Mouse (Mus musculus) left cerebral cortex, postnatal 14 days (tissue): Measurements from ENCODE around the gene Smg7. TPM values are rescaled to one million over a fixed set of nuclear protein-coding genes. Genes with fewer than 3 reads are reported as not detected.

ENCODE experiments used
- DNase-seq, 2 experiments: peaks; one replicate each; pipeline ENCODE4 v3.0.0; 2021 to 2022; ENCODE audit warnings: low spot score in 2 of 2, mixed read lengths in 1 of 2
- intact Hi-C: fragments of 180-260 bp; cut with DNase I; formaldehyde crosslinking; loops from one replicate; pipeline ENCODE4 v1.15.1; 2025
- total RNA-seq, 2 experiments: library from RNA; stranded (reverse); gene quantifications; 2 replicates each; pipeline ENCODE4 v1.2.3; 2021

Smg7 gene
- total RNA-seq, 2 experiments from 2014 or later: 81.4 to 89.8 TPM

DNA sequence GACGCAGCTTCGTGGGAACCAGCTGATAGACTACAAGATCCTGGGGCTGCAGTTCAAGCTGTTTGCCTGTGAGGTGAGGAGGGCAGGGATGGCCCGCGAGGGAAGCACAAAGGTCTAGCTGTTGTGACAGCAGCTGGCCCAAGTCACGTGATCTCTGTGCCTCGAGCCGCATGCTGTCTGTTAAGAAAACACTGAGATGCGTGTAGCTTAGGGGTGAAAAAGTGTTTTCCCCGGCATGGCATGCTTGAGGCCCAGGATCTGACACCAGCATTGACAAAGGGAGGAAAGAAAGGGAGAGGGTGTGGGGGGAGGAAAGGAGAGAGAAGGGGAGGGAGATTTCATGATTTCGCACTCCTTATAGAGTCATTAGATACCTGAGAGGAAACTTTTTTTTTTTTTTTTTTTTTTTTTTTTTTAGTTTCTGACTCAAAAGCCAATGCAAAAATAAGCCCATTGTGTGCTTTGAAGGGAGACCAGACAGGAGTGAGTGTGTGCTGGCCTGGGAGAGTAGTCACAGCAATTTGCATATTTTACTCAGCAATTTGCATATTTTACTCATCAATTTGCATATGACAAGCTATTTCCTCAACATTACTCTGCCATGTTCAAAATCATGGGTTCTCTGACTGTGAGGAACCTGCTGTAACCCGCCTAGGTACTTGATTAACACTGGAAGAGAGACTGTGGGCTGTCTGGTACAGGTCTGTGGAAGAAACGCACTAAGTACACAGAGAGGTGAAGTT, 85.2 kb downstream of the Smg7 start:
- intact Hi-C loops: no loop called here
- DNase-seq: peak in 1 of 2 experiments; percentile 54

DNA sequence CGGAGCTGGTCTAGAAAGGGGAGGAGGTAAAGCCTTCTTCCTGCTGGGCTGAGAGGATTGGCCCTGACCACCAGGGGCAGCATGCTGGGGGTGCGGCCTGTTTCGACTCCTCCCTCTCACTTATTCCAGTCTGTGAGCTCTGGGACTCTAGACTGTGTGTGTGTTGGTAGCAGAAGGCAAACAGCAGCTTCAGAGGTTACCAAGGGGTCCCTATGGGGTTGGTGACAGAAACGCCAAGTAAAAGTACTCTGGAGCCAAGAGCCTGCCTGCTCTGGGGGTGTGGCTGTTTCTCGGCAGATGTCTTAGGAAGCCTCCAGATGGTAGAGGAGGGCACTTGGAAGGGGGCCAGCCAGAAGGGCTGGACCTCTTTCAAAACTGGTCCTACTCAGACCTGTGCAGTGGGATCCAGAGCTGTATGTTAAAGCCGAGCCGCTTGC, 87.2 kb downstream of the Smg7 start:
- DNase-seq: no peak
- intact Hi-C loops: no loop called here

DNA sequence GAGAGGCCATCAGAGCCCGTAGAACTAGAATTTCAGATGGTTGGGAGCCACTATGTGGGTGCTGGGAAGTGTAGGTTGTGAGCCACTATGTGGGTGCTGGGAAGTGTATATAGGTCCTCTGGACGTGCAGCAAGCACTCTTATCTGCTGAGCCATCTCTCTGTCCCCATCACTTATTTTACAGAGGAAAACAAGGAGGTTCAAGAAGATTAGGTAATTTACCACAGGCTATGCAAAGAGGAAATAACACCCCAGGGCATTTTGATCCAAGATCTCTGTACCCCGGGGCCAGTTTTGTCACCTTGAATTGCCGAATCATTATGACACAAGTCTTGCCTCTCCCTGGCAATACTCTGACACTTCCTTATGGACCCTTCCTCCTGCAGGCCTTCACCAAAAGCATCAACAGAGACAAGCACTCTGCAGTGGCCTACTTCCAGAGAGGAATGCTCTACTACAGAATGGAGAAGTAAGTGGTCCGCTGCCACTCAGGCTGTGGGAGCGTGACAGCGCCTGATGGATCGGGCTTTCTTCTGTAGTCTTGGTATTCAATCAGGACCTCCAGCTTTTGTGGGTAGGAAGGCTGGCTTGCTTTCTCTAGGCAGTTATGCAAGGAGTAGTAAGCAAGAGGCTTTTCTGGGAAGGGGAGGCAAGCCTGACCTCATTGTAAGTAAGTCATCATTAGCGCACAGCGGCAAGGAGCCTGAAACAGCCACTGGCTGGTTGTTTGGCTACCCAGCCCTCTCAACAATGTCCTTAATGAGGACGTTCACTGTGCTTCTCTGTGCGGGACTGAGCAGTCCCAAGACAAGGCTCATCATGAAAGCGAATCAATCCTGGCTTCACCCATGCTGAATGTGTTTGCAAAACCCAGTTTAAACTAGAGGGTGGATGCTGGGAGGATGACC, 91.7 kb downstream of the Smg7 start:
- DNase-seq: no peak
- intact Hi-C loops: no loop called here

DNA sequence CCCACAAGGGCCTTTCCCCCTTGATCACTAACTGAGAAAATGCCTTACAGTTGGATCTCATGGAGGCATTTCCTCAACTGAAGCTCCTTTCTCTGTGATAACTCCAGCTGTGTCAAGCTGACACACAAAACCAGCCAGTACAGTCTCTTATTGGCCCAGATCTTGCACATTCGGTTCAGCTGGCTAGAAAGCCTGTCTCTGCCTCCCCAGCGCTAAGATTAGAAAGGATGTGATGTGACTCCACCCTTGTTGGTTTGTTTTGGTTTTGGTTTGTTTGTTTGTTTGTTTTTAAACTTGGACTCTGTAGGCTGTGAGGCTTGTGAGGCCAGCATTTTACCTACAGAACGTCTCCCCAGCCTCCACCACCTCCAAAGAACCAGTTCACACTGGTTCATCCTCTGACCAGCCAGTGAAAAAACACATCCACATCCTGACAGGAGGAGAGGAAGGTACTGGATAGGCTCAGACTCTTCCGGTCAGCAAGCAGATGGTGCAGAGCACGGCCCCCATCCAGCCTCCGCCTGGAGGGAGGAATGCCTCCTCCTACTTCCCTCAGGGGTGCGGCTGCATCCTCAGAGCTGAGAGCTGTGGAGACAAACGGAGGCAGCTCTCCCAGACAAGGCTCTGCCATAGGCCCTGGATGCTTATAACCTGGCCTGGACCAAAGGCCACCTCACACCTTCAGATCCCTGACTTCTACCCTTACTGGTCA, 92.7 kb downstream of the Smg7 start:
- intact Hi-C loops: no loop called here
- DNase-seq: no peak

DNA sequence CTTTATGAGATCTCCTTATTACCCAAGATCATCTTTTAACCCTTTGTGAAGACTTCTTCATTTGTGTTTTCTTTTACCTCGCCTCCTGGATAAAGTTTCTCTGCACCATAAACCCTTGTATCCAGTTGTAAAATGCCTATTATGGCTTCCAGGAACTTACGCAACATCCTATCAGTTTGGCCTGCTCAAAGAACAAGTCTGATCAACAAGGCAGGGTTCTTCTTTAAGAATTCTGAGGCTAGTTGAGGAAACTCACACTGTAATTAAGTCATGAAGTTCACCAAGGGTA, 94.1 kb downstream of the Smg7 start:
- intact Hi-C loops: no loop called here
- DNase-seq: no peak

DNA sequence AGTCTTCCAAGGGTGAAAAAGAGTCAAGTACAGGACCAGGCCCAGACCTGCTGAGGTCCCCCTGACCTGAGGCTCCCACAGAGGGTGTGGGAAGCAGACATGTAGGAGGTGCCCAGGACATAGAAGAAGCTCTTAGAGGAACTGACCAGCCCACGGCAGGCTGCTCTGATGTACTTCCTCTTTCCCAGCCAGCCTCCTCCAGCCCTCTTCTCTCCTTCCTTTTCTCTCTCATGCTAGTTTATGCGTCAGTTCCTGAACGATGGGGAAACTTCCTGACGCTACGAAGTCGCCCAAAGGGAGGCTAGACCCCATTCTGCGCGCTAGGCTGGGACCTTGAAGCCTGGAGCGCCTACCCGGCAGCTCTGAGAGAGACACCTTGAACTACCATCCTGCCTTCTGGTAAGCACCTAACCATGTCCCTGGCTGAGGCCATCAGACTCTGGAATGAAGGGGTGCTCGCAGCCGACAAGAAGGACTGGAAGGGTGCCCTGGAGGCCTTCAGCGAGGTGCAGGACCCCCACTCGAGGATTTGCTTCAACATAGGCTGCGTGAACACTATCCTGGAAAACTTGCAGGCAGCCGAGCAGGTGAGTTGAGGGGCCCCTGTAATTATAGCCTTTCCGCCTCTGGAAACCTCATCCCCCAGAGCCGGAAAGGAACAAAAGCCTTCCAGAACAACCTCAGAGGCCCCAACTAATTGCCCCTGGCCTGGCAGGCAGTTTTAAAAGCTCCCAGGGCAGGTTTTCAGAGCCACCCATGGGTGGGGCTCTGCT, 94.6 kb downstream of the Smg7 start:
- intact Hi-C loops: no loop called here
- no peak for DNase-seq

DNA sequence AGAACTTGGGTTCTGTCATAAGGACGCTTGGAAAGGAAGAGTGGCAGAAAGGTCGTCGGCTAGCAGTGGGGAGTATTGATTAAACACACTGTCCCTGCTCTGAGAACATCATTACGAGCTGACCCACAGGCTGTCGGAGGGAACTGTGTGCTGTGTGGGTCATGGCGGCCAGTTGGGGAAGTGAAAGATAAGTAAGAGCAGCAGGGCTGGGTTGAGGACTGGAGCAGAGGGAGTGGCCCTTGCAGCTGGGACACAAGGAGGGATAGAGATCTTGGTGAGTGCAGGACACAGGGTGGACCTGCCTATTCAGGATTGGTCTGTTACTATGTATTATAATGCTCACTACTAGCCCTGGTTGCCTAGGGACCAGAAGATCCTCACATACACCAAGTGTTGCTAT, 97.5 kb downstream of the Smg7 start:
- DNase-seq: no peak
- intact Hi-C loops: no loop called here

DNA sequence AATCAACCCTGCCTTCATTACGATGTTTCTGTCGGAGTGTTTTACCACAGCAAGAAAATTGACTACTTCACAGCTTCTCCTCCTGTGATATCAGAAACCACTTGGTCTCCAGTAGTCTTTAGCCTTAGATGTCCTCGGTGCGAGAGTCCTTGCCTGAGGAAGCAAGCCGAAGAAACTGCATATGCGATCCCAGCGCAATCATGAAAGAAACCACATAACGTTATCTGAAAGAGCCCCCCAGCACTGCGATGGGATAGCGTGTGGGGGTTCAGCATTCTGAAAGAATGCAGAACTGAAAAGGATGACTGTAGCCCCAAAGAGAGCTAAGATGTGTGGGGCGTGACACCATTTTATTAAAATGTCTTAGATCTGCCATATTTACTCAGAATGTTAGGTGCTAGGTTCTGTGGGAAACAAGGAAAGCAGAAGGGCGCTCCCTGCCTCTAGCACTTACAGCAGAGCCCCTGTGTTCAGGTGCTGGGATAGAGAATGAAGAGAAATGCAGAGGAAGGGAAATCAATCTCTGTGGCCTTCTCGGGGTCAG, 101.7 kb downstream of the Smg7 start:
- intact Hi-C loops: no loop called here
- no peak for DNase-seq

DNA sequence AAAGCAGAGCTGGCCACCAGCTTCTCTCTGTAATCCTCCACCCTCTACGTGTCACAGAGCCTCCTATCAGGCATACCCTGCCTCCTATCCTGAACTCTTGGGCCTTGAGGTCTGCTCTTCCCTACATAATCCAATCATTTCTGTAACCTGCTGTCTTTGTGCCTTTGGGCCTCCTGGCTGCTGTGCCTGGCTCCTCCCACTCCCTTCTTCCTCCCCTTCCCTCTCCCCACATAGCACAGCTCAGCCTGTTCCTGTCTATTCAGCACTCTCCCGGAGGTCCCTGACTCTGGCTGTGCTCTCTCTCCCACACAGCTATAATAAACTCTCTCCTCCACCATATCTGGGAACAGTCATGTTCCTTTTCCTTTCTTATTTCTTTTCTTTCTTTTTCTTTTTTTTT, 102.5 kb downstream of the Smg7 start, which contains the start of gene Ncf2:
TSS of gene Ncf2 (plus strand) at position 298 of the 400 bp plus-strand sequence.
- intact Hi-C loops: no loop called here
- DNase-seq: peak in 1 of 2 experiments; percentile 20

DNA sequence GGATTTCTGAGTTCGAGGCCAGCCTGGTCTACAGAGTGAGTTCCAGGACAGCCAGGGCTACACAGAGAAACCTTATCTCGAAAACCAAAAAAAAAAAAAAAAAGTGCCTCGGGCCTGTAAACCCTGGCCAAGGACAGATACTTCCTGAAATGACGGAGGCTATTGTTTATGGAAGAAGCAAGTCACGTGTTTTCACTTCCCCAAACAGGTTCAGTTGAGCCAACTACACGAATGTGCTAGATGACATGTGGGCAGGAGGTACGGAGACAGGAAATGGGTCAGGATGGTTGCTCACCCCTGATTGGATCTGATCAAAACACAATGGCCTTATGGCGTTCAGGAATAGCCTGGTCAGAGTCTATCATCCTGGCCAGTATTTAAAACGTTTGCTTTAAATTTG, 104.3 kb downstream of the Smg7 start:
- intact Hi-C loops: no loop called here
- no peak for DNase-seq

DNA sequence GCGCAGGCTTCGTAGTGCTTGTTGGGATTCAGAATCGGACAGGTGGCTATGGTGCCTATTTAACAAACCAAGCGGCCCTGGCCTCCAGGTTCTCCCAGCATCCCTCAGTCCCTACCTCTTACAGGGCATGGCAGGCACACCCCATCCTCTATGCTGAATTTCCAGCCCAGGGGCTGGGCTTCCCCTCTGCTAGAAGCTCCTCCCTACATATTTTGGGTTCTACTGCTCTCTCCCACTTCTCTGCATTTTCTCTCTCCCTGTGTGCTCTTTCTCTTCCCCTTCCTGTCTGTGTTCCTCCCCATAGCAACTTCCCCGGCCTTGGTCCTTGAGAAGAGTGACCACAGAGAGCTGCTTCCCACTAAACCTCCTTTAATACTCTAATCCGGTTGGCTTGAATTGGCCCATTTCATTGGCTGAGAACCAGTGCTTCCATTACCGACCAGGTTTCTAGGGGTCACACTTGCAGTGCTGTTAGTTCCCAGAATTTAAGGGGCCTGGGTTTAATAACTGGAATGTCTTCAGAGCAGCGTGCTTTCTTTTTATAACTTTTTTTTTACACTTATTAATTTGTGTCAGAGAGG, 105.7 kb downstream of the Smg7 start:
- no peak for DNase-seq
- intact Hi-C loops: no loop called here

DNA sequence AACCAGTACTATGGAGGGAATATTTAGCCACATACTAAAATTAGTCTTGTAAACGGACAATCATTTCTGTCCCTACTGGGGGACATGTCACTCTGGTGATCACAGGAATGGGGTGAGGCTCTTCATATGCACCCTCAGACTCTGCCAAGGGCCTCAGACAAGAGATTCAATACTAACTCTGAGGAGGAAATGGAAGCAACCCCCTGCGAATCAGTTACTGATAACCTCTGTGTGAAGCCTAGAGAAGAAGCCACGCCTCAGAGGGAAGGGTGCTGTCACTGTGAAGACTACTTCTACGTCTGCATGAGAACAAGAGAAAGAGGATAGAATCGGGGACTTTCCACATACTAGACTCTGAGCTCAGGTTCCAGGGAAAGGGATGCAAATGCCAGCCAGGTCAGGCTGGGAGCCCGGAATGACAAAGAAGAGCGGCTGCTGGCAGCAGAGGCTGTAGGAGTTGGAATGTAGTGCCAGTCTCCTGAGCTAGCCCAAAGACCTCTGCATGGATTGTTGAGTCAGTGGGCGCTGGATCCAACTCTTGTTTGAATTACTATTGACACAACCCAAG, 106.7 kb downstream of the Smg7 start:
- intact Hi-C loops: no loop called here
- DNase-seq: no peak

DNA sequence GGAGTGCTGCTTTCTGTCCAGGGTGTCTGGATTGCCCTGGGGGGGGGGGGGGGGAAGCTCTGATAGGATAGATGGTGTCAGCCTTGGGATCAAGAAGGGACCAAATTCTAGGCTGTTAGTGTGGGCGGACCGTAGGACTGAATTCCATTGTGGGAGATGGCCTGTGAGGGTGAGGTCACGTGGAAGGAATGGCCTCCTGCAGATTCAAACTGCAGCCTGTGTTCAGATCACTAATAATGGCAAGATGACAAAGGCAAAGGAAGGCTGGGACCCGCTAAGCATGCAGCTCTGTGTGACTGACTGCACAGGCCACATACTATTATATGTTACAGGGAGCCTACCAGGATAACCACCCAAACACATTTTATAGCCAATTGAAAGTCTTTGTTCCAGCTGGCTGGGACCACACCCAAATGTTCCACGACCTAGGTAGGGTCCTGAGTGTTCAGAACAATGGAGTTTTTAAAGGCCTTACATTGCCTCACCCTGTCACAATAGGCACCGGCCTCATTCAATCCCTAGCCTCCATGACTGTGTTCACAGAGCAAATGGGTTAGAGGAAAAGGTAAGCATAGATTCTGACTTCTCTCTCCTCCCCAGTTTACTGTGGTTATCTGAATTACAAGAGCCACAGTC, 108.8 kb downstream of the Smg7 start:
- intact Hi-C loops: loop anchor here (5.0 kb wide), 1 partner anchor 109 kb away; the partner anchor contains the start of gene Smg7
- no peak for DNase-seq

DNA sequence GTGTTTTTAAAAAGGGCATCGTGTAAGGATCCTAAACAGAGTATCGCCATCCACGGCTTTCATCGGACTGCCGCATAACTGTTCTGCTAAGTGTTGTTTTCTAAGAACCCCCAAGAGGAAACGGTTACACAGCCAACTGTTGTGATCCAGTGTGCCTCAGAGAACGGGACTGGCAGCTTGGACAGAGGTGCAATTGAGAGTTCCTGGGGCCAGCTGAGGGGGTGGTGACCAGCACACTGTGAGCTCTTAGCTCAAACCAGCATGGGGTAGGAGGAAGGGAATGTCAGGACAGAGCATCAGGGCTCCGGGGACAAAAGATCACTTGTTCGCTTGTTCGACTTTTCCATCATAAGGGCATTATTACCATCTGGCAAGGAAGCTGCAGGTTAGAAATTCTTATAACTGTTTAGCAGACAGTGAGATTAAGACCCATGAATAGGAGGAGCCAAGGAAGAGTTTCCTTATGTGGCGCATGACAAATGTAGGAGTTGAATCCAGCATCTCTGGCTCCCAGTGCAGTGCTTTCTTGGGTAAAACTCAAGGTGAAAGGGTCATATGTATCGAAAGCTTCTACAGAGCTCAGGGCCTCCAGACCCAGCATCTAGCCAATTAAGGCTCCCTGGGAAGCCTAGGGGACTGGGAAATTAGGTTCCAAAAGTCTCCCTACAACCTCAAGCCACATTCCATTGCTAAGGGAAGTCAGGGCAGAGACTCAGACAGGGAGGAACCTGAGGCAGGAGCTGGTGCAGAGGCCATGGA, 109.5 kb downstream of the Smg7 start:
- intact Hi-C loops: loop anchor here (5.0 kb wide), 1 partner anchor 109 kb away; the partner anchor contains the start of gene Smg7
- peak; percentile 40 to 71 for DNase-seq

DNA sequence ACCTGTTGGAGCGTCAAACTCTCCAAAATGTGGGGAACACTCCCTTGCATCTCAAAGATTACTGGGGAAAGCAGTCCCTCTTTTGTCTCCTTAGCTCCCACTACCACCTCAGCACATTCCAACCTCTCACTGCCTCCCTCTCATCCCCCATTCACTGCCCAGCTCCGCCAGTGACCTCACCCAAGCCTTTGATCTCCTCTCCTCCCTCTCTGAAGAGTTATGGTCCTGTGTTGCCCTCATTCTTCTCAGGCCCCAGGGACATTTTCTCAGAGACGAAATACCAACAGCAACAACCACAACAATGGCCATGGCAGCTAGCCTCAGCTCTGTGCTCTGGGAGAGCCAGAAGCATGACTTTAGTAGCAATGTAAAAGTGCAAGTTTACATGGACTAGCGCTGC, 111.2 kb downstream of the Smg7 start:
- intact Hi-C loops: loop anchor here (5.0 kb wide), 1 partner anchor 111 kb away; the partner anchor contains the start of gene Smg7
- DNase-seq: no peak

DNA sequence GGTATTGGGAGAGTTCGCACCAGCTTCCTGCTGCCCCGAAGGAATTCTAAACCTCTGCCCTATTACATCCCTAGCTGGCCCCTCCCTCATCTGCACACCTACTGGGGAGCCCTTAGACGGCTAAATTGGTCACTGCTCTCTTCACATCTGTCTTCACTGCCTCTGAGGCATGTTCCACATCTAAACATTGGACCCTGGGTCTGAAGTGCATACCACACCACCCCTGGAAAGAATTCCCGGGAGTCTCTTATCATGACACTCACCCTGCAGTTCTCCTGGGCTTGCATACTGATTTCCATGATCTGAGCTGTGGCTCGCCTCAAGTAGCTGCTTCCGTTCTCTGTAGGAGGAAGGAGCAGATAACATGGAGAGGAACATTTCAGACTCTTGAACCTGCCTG, 111.6 kb downstream of the Smg7 start:
- intact Hi-C loops: loop anchor here (5.0 kb wide), 1 partner anchor 111 kb away; the partner anchor contains the start of gene Smg7
- no peak for DNase-seq

DNA sequence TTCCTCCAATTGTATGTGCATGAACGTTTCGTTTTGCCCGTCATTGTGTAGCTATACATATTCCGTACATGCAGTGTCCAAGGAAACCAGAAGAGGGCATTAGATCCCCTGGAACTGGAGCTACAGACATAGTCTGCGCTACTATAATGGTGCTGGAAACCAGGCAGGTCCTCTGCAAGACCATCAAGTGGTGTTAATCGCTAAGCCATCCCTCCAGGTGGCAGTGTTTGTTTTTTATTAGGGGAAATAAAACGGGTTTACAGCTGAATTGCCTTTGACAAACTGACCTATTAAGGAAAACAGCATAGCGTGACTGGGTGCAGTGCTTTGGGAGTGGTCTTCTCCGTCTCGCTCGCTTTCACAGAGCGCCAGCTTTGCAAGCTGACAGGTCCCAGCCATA, 112.2 kb downstream of the Smg7 start:
- peak; percentile 38 to 46 for DNase-seq
- intact Hi-C loops: loop anchor here (5.0 kb wide), 1 partner anchor 112 kb away; the partner anchor contains the start of gene Smg7
